In the genomic region with DNA sequence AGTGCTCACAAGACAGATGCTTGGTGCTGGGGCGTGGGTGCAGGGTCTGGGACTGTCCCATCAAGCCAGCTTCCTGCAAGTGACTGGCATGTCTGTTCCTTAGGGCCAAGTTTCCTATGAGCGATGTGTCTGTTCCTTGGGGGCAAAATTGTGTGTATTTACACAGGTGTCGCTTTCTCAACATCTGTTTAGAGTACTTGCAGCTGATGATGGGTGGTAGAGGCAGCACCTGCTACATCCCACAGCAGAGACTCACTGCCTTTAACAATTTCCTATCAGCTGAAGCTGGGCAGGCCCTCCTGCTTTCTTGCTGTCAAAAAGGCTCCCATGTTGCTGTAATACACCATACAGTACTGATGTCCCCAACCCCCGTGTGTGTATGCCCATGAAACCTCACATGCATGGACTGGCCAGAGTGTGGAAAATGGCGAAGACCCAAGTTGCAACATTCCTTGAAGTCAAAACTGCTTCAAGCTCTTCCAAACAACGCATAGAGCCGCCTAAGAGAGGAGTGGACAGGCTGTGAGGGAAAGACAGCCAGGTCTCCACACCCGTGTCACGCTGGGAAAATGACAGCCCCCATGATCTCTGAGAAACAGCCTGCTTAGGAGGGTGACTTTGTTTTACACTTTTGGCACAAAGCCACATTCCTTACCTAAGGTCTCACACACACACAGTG, we compare ENCODE assay signal across 8 mouse cellular contexts. TPM values are rescaled to one million over a fixed set of nuclear protein-coding genes. Genes with fewer than 3 reads are reported as not detected.
DNase-seq lines count a peak whose midpoint lies in the region; ATAC-seq and TF ChIP-seq lines count a peak whose summit lies in the region.

No protein-coding gene starts in this region.

- TF ChIP-seq POLR2A in MEL (IDR thresholded peaks at IDR 0.05; ENCODE audit: control insufficient read depth in 1 of 2, insufficient read depth in 1 of 2, low read depth in 1 of 2, low read length in 2 of 2, poor library complexity in 1 of 2) = no peak
- TF ChIP-seq POLR2A in embryonic fibroblast, embryonic 13.5 days (IDR thresholded peaks at IDR 0.05; ENCODE audit: low read depth, low read length) = no peak; the same call in 1 of the 2 replicates

- TF ChIP-seq RAD21 in MEL (IDR thresholded peaks at IDR 0.05; ENCODE audit: low read depth, low read length) = no peak

- peak overlapping the region; percentile 74 for H3K9ac ChIP-seq in MEL (ENCODE audit: control insufficient read depth, low read depth, low read length, poor library complexity, severe bottlenecking)
- H3K9ac ChIP-seq in intestine, embryonic 16.5 days (ENCODE audit: low read depth, low read length) = peak overlapping the region; percentile 80
- H3K9ac ChIP-seq in midbrain, embryonic 16.5 days (ENCODE audit: low read depth, low read length) = peak overlapping the region; percentile 81

- no peaks in the 10 kb centered on the region for H3K9me3 ChIP-seq in MEL (replicated peaks; ENCODE audit: insufficient read depth, low read length)
- no peaks in the 10 kb centered on the region for H3K9me3 ChIP-seq in intestine, embryonic 16.5 days (ENCODE audit: control insufficient read depth, low read length)
- H3K9me3 ChIP-seq in midbrain, embryonic 16.5 days (replicated peaks; ENCODE audit: control insufficient read depth, low read length, poor library complexity, severe bottlenecking) = no peaks in the 10 kb centered on the region

- DNase-seq in layer of hippocampus, adult 2 months (ENCODE audit: low spot score in 2 of 2) = no peak
- DNase-seq in layer of hippocampus, postnatal 36 days = no peak
- no peak for DNase-seq in MEL (ENCODE audit: low read depth, low spot score)
- no peak for DNase-seq in c-Kit-positive CD71-positive TER-119-positive erythroid progenitor cells, embryonic 14.5 days (ENCODE audit: low spot score)
- no peak for DNase-seq in urinary bladder, postnatal 25 days (ENCODE audit: low spot score)

- no peaks in the 10 kb centered on the region for H3K27me3 ChIP-seq in MEL (ENCODE audit: control insufficient read depth in 1 of 2, insufficient read depth in 2 of 2, low read length in 2 of 2)
- H3K27me3 ChIP-seq in intestine, embryonic 16.5 days (replicated peaks; ENCODE audit: control insufficient read depth, insufficient read depth, low read length) = no peaks in the 10 kb centered on the region
- no peaks in the 10 kb centered on the region for H3K27me3 ChIP-seq in midbrain, embryonic 16.5 days (ENCODE audit: control insufficient read depth, insufficient read depth, low read depth, low read length)

- H3K36me3 ChIP-seq in MEL (ENCODE audit: control insufficient read depth in 1 of 2, insufficient read depth in 2 of 2, low read length in 2 of 2) = peaks cover 16 to 20% of the 10 kb centered on the region in 2 experiments
- peaks cover 15% of the 10 kb centered on the region for H3K36me3 ChIP-seq in intestine, embryonic 16.5 days (ENCODE audit: control insufficient read depth, insufficient read depth, low read length)
- peaks cover 10% of the 10 kb centered on the region for H3K36me3 ChIP-seq in midbrain, embryonic 16.5 days (ENCODE audit: control insufficient read depth, insufficient read depth, low read length)

- 22% methylated on average over 9 of the region's 9 CpGs for WGBS in intestine, embryonic 16.5 days
- 21% methylated on average over 9 of the region's 9 CpGs for WGBS in midbrain, embryonic 16.5 days

- ATAC-seq in intestine, embryonic 16.5 days = peak; percentile 0; the same call in 1 of the 2 replicates
- peak; percentile 7 for ATAC-seq in midbrain, embryonic 16.5 days

- H3K79me2 ChIP-seq in MEL (ENCODE audit: control insufficient read depth, insufficient read depth, low read length, poor library complexity) = peaks cover 17% of the 10 kb centered on the region

- no peak for TF ChIP-seq CTCF in layer of hippocampus, adult 2 months (conservative IDR thresholded peaks at IDR 0.05)
- no peak for TF ChIP-seq CTCF in MEL (IDR thresholded peaks at IDR 0.05 in 2 of 3, conservative IDR thresholded peaks at IDR 0.05 in 1 of 3; ENCODE audit: control insufficient read depth in 1 of 3, insufficient read depth in 1 of 3, low read depth in 2 of 3, low read length in 3 of 3, poor library complexity in 1 of 3, severe bottlenecking in 1 of 3)
- TF ChIP-seq CTCF in embryonic fibroblast, embryonic 13.5 days (IDR thresholded peaks at IDR 0.05; ENCODE audit: borderline replicate concordance, insufficient read depth, low read length) = no peak

- TF ChIP-seq EP300 in MEL (IDR thresholded peaks at IDR 0.05; ENCODE audit: low read depth in 1 of 2, low read length in 2 of 2) = no peak

- H3K27ac ChIP-seq in layer of hippocampus, adult 2 months = peak overlapping the region; percentile 96
- peak overlapping the region; percentile 44 for H3K27ac ChIP-seq in MEL (ENCODE audit: control insufficient read depth, low read depth, low read length)
- H3K27ac ChIP-seq in embryonic fibroblast, embryonic 13.5 days (ENCODE audit: insufficient read depth, low read length) = peak overlapping the region; percentile 84
- H3K27ac ChIP-seq in intestine, embryonic 16.5 days (ENCODE audit: low read length) = peak overlapping the region; percentile 97
- peak overlapping the region; percentile 99 for H3K27ac ChIP-seq in midbrain, embryonic 16.5 days (ENCODE audit: low read length)

- peak overlapping the region; percentile 83 for H3K4me2 ChIP-seq in intestine, embryonic 16.5 days (ENCODE audit: low read depth, low read length)
- peak overlapping the region; percentile 73 for H3K4me2 ChIP-seq in midbrain, embryonic 16.5 days (ENCODE audit: low read length)

- peak overlapping the region; percentile 100 for H3K4me3 ChIP-seq in layer of hippocampus, adult 2 months
- H3K4me3 ChIP-seq in MEL (ENCODE audit: control insufficient read depth in 1 of 2, insufficient read depth in 1 of 2, low read depth in 2 of 2, low read length in 2 of 2) = peak overlapping the region; percentile 64 to 65
- peak overlapping the region; percentile 53 for H3K4me3 ChIP-seq in embryonic fibroblast, embryonic 13.5 days (ENCODE audit: insufficient read depth, low read length)
- H3K4me3 ChIP-seq in intestine, embryonic 16.5 days (ENCODE audit: low read length) = peak overlapping the region; percentile 93
- peak overlapping the region; percentile 64 for H3K4me3 ChIP-seq in midbrain, embryonic 16.5 days (ENCODE audit: low read depth, low read length)

- peaks cover 12 to 31% of the 10 kb centered on the region in 2 experiments for H3K4me1 ChIP-seq in MEL (ENCODE audit: control insufficient read depth in 1 of 2, insufficient read depth in 2 of 2, low read length in 2 of 2)
- H3K4me1 ChIP-seq in embryonic fibroblast, embryonic 13.5 days (ENCODE audit: control insufficient read depth, insufficient read depth, low read length) = peaks cover 5% of the 10 kb centered on the region
- H3K4me1 ChIP-seq in intestine, embryonic 16.5 days (ENCODE audit: control insufficient read depth, insufficient read depth, low read length) = peaks cover 41% of the 10 kb centered on the region
- H3K4me1 ChIP-seq in midbrain, embryonic 16.5 days (ENCODE audit: control insufficient read depth, insufficient read depth, low read length) = peaks cover 36% of the 10 kb centered on the region

TF ChIP-seq in MEL, 35 proteins besides CTCF, POLR2A, EP300 and RAD21:
- TF ChIP-seq USF1 (IDR thresholded peaks at IDR 0.05; ENCODE audit: low read depth, low read length) (no peak), E2F4 (IDR thresholded peaks at IDR 0.05; ENCODE audit: borderline replicate concordance, low read depth, low read length) (0 out of 2 replicates have a peak, but pooled peaks have one; percentile 6), ETS1 (IDR thresholded peaks at IDR 0.05; ENCODE audit: low read depth, low read length) (0 out of 2 replicates have a peak, but pooled peaks have one; percentile 10), JUND (IDR thresholded peaks at IDR 0.05; ENCODE audit: low read depth, low read length) (no peak), CHD1 (IDR thresholded peaks at IDR 0.05; ENCODE audit: low read depth, low read length) (peak; percentile 78; the same call in 1 of the 2 replicates), ZKSCAN1 (IDR thresholded peaks at IDR 0.05; ENCODE audit: low read depth, low read length) (no peak), MEF2A (IDR thresholded peaks at IDR 0.05; ENCODE audit: extremely low read depth, insufficient replicate concordance, low read depth, low read length, poor library complexity, severe bottlenecking) (no peak)

RNA-seq across cellular contexts. Expression of gene Insig1, which starts 0.9 kb away (rescaled TPM):
- total RNA-seq in layer of hippocampus, adult 2 months (2021) = 10 to 100 TPM; 57.7 to 65.8 TPM
- total RNA-seq in layer of hippocampus, postnatal 36 days (2021) = 10 to 100 TPM; 54.9 TPM
- total RNA-seq in MEL (2012; rRNA removed) = 71.4 and 73.2 TPM in 2 replicates
- 10 to 100 TPM in 1 of 2 experiments, not detected in 1; 61.3 TPM for polyA plus RNA-seq in MEL (2012; ENCODE audit: insufficient read depth in 1 of 2, insufficient read length in 2 of 2, low read depth in 1 of 2, low replicate concordance in 2 of 2, missing spikeins in 1 of 2)
- 53.7 and 56.0 TPM in 2 replicates for polyA plus RNA-seq in embryonic fibroblast, embryonic 13.5 days (2011; ENCODE audit: insufficient read length, low read depth, missing spikeins)
- polyA plus RNA-seq in intestine, embryonic 16.5 days (2015; fragmentation: Nextera tagmentation; extraction: Ambion mirVana) = 255 and 324 TPM in 2 replicates
- polyA plus RNA-seq in midbrain, embryonic 16.5 days (2015; fragmentation: Nextera tagmentation; extraction: Ambion mirVana) = 83.3 and 94.0 TPM in 2 replicates

Comparison
In these comparisons a context has a peak if more than half of its experiments do, and no peak if none do; other contexts are left out.
1. H3K27ac ChIP-seq: peak in every context shown above with its lines; median percentile 99 in midbrain, embryonic 16.5 days; 97 in intestine, embryonic 16.5 days; 96 in layer of hippocampus, adult 2 months; 84 in embryonic fibroblast, embryonic 13.5 days; 44 in MEL.